Mouse (Mus musculus): ENCODE measurements at regions not wholly inside any gene's neighbourhood (a gene's known extent, or its start where the extent isn't known, plus 50 kb on each side); places are given as distances from the start of the nearest gene placed in this dataset.

- Histone ChIP-seq H3K27me3 (ENCODE audit: control insufficient read depth, insufficient read depth, insufficient read length) (no peaks in the 10 kb centered on the region), H3K36me3 (ENCODE audit: control insufficient read depth, insufficient read depth) (no peaks in the 10 kb centered on the region), H3ac (ENCODE audit: control insufficient read depth, insufficient read length, low read depth) (no peak overlapping the region), H3K79me3 (ENCODE audit: low read depth) (no peaks in the 10 kb centered on the region), H3K79me2 (ENCODE audit: control insufficient read depth, insufficient read depth) (no peaks in the 10 kb centered on the region), H3K4me3 (ENCODE audit: insufficient read depth, poor library complexity, severe bottlenecking) (no peak overlapping the region)
- no peak for TF ChIP-seq MAX (IDR thresholded peaks at IDR 0.05)
- no peak for TF ChIP-seq CEBPB (IDR thresholded peaks at IDR 0.05; ENCODE audit: low read depth)
- no peak for TF ChIP-seq FOSL1 (IDR thresholded peaks at IDR 0.05; ENCODE audit: insufficient read depth, low read length, poor library complexity, severe bottlenecking)
- no peak for TF ChIP-seq CTCF (IDR thresholded peaks at IDR 0.05; ENCODE audit: control insufficient read depth, insufficient read depth, insufficient read length)
- no peak for TF ChIP-seq MYOD1 (IDR thresholded peaks at IDR 0.05; ENCODE audit: control insufficient read depth, insufficient read length, low read depth)
- no peak for TF ChIP-seq MYOG (IDR thresholded peaks at IDR 0.05; ENCODE audit: control insufficient read depth, extremely low read depth, insufficient read length)
- no peak for TF ChIP-seq USF1 (IDR thresholded peaks at IDR 0.05; ENCODE audit: low read depth)
Measured at GRCm38 (mm10) chr4:134990651-134991050, 60.0 kb downstream of the Syf2 start.

- Histone ChIP-seq H3K4me3 (ENCODE audit: insufficient read depth, poor library complexity, severe bottlenecking) (no peak overlapping the region), H3K79me2 (ENCODE audit: control insufficient read depth, insufficient read depth) (no peaks in the 10 kb centered on the region), H3K27me3 (ENCODE audit: control insufficient read depth, insufficient read depth, insufficient read length) (no peaks in the 10 kb centered on the region), H3ac (ENCODE audit: control insufficient read depth, insufficient read length, low read depth) (no peak overlapping the region), H3K79me3 (ENCODE audit: low read depth) (no peaks in the 10 kb centered on the region), H3K36me3 (ENCODE audit: control insufficient read depth, insufficient read depth) (no peaks in the 10 kb centered on the region)
- TF ChIP-seq MYOG (IDR thresholded peaks at IDR 0.05; ENCODE audit: control insufficient read depth, extremely low read depth, insufficient read length), result no peak
- TF ChIP-seq USF1 (IDR thresholded peaks at IDR 0.05; ENCODE audit: low read depth), result peak; percentile 26
Measured at GRCm38 (mm10) chr4:134993526-134994122, 62.9 kb downstream of the Syf2 start.

DNA sequence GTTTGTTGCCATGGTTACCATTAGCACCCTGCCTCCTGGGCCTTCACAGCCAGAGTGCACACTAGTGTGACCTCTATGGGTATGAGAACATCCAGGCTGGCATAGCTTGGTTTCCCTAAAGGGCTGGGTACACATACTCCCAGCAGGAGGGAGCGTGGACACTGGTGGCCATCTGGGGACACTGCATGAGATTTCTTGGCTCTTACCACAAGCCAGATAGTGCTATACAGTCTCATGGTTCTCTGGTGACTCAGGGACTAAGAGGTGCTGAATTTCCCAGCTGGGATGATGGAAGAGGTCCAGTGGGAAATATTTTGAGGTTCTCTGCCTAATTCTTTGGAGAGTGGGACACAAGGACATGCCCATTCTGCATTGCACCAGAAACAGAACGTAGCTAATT, 63.5 kb downstream of the Syf2 start:
- no peak overlapping the region for H3K4me3 ChIP-seq (ENCODE audit: insufficient read depth, poor library complexity, severe bottlenecking)
- no peaks in the 10 kb centered on the region for H3K36me3 ChIP-seq (ENCODE audit: control insufficient read depth, insufficient read depth)
- no peaks in the 10 kb centered on the region for H3K27me3 ChIP-seq (ENCODE audit: control insufficient read depth, insufficient read depth, insufficient read length)
- no peaks in the 10 kb centered on the region for H3K79me3 ChIP-seq (ENCODE audit: low read depth)
- TF ChIP-seq MAX (IDR thresholded peaks at IDR 0.05) (no peak), USF1 (IDR thresholded peaks at IDR 0.05; ENCODE audit: low read depth) (no peak), CTCF (IDR thresholded peaks at IDR 0.05; ENCODE audit: control insufficient read depth, insufficient read depth, insufficient read length) (no peak), MYOG (IDR thresholded peaks at IDR 0.05; ENCODE audit: control insufficient read depth, extremely low read depth, insufficient read length) (no peak), CEBPB (IDR thresholded peaks at IDR 0.05; ENCODE audit: low read depth) (no peak), FOSL1 (IDR thresholded peaks at IDR 0.05; ENCODE audit: insufficient read depth, low read length, poor library complexity, severe bottlenecking) (no peak), MYOD1 (IDR thresholded peaks at IDR 0.05; ENCODE audit: control insufficient read depth, insufficient read length, low read depth) (no peak)
- no peak overlapping the region for H3ac ChIP-seq (ENCODE audit: control insufficient read depth, insufficient read length, low read depth)
- H3K79me2 ChIP-seq (ENCODE audit: control insufficient read depth, insufficient read depth), result no peaks in the 10 kb centered on the region

DNA sequence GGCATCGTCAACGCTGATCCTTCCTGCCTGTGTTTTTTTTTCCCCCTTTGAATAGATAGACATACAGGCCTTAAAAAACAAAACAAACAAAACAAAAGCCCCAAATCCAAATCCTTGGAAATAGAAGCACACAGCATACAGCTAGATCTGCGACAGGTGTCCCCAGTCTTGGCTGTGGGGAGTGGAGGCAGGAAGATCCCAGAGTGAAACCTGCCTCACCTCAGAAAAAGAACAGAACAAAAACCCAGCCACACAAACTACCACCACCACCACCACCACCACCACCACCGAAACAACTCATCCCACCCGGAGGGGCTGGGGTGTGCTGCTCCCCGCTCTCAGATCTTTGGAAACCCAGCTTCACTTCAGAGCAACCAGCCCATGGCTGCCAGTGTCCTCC, 64.0 kb downstream of the Syf2 start:
- Histone ChIP-seq H3K27me3 (ENCODE audit: control insufficient read depth, insufficient read depth, insufficient read length) (no peaks in the 10 kb centered on the region), H3K79me3 (ENCODE audit: low read depth) (no peaks in the 10 kb centered on the region), H3K4me3 (ENCODE audit: insufficient read depth, poor library complexity, severe bottlenecking) (no peak overlapping the region), H3K79me2 (ENCODE audit: control insufficient read depth, insufficient read depth) (no peaks in the 10 kb centered on the region), H3K36me3 (ENCODE audit: control insufficient read depth, insufficient read depth) (no peaks in the 10 kb centered on the region), H3ac (ENCODE audit: control insufficient read depth, insufficient read length, low read depth) (no peak overlapping the region)
- TF ChIP-seq CTCF (IDR thresholded peaks at IDR 0.05; ENCODE audit: control insufficient read depth, insufficient read depth, insufficient read length) (no peak), MYOG (IDR thresholded peaks at IDR 0.05; ENCODE audit: control insufficient read depth, extremely low read depth, insufficient read length) (no peak), MAX (IDR thresholded peaks at IDR 0.05) (no peak), MYOD1 (IDR thresholded peaks at IDR 0.05; ENCODE audit: control insufficient read depth, insufficient read length, low read depth) (no peak), USF1 (IDR thresholded peaks at IDR 0.05; ENCODE audit: low read depth) (no peak), CEBPB (IDR thresholded peaks at IDR 0.05; ENCODE audit: low read depth) (no peak), FOSL1 (IDR thresholded peaks at IDR 0.05; ENCODE audit: insufficient read depth, low read length, poor library complexity, severe bottlenecking) (no peak)

- no peaks in the 10 kb centered on the region for H3K79me2 ChIP-seq (ENCODE audit: control insufficient read depth, insufficient read depth)
- no peak for TF ChIP-seq MYOD1 (IDR thresholded peaks at IDR 0.05; ENCODE audit: control insufficient read depth, insufficient read length, low read depth)
- TF ChIP-seq MAX (IDR thresholded peaks at IDR 0.05), result no peak
- TF ChIP-seq USF1 (IDR thresholded peaks at IDR 0.05; ENCODE audit: low read depth), result peak; percentile 10
Measured at GRCm38 (mm10) chr4:134995052-134995451, 64.4 kb downstream of the Syf2 start.

DNA sequence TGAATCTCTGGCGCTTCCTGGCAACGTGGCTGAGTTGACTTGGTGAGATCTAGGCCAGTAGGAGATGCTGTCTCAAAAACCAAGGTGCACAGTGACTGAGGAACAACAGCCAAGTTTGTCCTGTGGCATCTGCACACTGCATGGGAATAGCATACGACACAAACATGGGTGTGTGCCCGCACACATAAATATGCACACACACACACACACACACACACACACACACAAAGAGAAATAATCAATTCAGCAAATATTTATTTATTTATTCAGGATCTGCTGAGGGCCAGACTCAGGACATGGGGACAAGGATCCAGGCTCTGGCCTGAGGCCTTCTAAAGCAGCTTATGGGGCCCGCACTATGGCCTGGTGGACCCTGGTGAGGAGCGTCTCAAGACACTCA, 65.4 kb downstream of the Syf2 start:
- Histone ChIP-seq H3ac (ENCODE audit: control insufficient read depth, insufficient read length, low read depth) (no peak overlapping the region), H3K4me3 (ENCODE audit: insufficient read depth, poor library complexity, severe bottlenecking) (no peak overlapping the region), H3K79me3 (ENCODE audit: low read depth) (no peaks in the 10 kb centered on the region), H3K27me3 (ENCODE audit: control insufficient read depth, insufficient read depth, insufficient read length) (no peaks in the 10 kb centered on the region), H3K36me3 (ENCODE audit: control insufficient read depth, insufficient read depth) (no peaks in the 10 kb centered on the region), H3K79me2 (ENCODE audit: control insufficient read depth, insufficient read depth) (no peaks in the 10 kb centered on the region)
- TF ChIP-seq FOSL1 (IDR thresholded peaks at IDR 0.05; ENCODE audit: insufficient read depth, low read length, poor library complexity, severe bottlenecking), result no peak

More at GRCm38 (mm10) chr4:134995052-134995451, 64.4 kb downstream of the Syf2 start:
- H3K79me3 ChIP-seq (ENCODE audit: low read depth), result no peaks in the 10 kb centered on the region
- no peaks in the 10 kb centered on the region for H3K36me3 ChIP-seq (ENCODE audit: control insufficient read depth, insufficient read depth)
- no peak overlapping the region for H3K4me3 ChIP-seq (ENCODE audit: insufficient read depth, poor library complexity, severe bottlenecking)
- H3K27me3 ChIP-seq (ENCODE audit: control insufficient read depth, insufficient read depth, insufficient read length), result no peaks in the 10 kb centered on the region
- H3ac ChIP-seq (ENCODE audit: control insufficient read depth, insufficient read length, low read depth), result no peak overlapping the region

All from C2C12 (cell line).